Mouse (Mus musculus): Measurements from ENCODE around the gene Pvalb. TPM values are rescaled to one million over a fixed set of nuclear protein-coding genes. Genes with fewer than 3 reads are reported as not detected.

Gene Pvalb
- polyA plus RNA-seq, 1 experiment from 2014 or later, result not detected

GRCm38 (mm10) chr15:78179775-78180174 lies 26.4 kb downstream of the Pvalb start:
- ATAC-seq, result no peak
- Histone ChIP-seq H3K4me1 (replicated peaks; ENCODE audit: control insufficient read depth, insufficient read depth, low read length) (peaks cover 21% of the 10 kb centered on the region), H3K36me3 (ENCODE audit: control insufficient read depth, insufficient read depth) (no peaks in the 10 kb centered on the region), H3K4me3 (replicated peaks; ENCODE audit: low read length) (no peak overlapping the region), H3K9ac (replicated peaks; ENCODE audit: low read depth, low read length) (no peak overlapping the region), H3K4me2 (ENCODE audit: low read length) (no peak overlapping the region), H3K27ac (ENCODE audit: low read length) (no peak overlapping the region), H3K27me3 (replicated peaks; ENCODE audit: control insufficient read depth, insufficient read depth, low read length) (no peaks in the 10 kb centered on the region), H3K9me3 (ENCODE audit: control insufficient read depth, low read length) (no peaks in the 10 kb centered on the region)
- 72% methylated on average over 3 of the region's 3 CpGs for WGBS

- H3K36me3 ChIP-seq (ENCODE audit: control insufficient read depth, insufficient read depth), result no peaks in the 10 kb centered on the region
- H3K27ac ChIP-seq (ENCODE audit: low read length), result no peak overlapping the region
- H3K9ac ChIP-seq (replicated peaks; ENCODE audit: low read depth, low read length), result no peak overlapping the region
- no peaks in the 10 kb centered on the region for H3K9me3 ChIP-seq (ENCODE audit: control insufficient read depth, low read length)
- H3K4me1 ChIP-seq (replicated peaks; ENCODE audit: control insufficient read depth, insufficient read depth, low read length), result peaks cover 23% of the 10 kb centered on the region
- 3% methylated on average over 9 of the region's 9 CpGs for WGBS
- no peak overlapping the region for H3K4me2 ChIP-seq (ENCODE audit: low read length)
- ATAC-seq, result no peak
- H3K27me3 ChIP-seq (replicated peaks; ENCODE audit: control insufficient read depth, insufficient read depth, low read length), result no peaks in the 10 kb centered on the region
- no peak overlapping the region for H3K4me3 ChIP-seq (replicated peaks; ENCODE audit: low read length)
These were observed 27.8 kb downstream of the Pvalb start for GRCm38 (mm10) chr15:78178397-78178796.

DNA sequence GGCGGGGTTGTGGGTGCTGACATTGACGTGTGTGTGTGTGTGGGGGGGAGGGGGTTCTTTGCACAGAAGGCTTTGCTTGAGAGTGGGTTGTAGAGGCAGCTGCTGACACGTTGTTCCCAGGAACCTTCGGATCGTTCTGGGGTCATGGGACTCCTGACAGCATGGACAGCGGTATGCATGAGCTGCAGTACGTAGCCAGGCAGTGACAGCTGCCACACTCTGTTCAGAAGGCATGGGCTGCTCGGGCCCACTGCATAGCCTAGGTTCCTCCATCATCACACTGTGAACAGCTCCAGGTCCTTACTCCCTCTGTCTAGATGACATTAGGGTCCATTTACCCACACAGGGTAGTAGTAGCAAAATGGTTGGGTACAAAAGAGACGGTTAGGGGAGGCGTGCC lies 28.9 kb downstream of the Pvalb start:
- WGBS, result 67% methylated on average over 10 of the region's 10 CpGs
- no peak overlapping the region for H3K4me2 ChIP-seq (ENCODE audit: low read length)
- ATAC-seq, result no peak
- no peaks in the 10 kb centered on the region for H3K9me3 ChIP-seq (ENCODE audit: control insufficient read depth, low read length)
- H3K27ac ChIP-seq (ENCODE audit: low read length), result no peak overlapping the region
- H3K4me1 ChIP-seq (replicated peaks; ENCODE audit: control insufficient read depth, insufficient read depth, low read length), result peaks cover 30% of the 10 kb centered on the region
- no peak overlapping the region for H3K9ac ChIP-seq (replicated peaks; ENCODE audit: low read depth, low read length)
- no peak overlapping the region for H3K4me3 ChIP-seq (replicated peaks; ENCODE audit: low read length)
- no peaks in the 10 kb centered on the region for H3K27me3 ChIP-seq (replicated peaks; ENCODE audit: control insufficient read depth, insufficient read depth, low read length)
- H3K36me3 ChIP-seq (ENCODE audit: control insufficient read depth, insufficient read depth), result no peaks in the 10 kb centered on the region

GRCm38 (mm10) chr15:78174887-78175245 lies 31.3 kb downstream of the Pvalb start:
- Histone ChIP-seq H3K9me3 (ENCODE audit: control insufficient read depth, low read length) (no peaks in the 10 kb centered on the region), H3K4me2 (ENCODE audit: low read length) (peak overlapping the region; percentile 56), H3K4me3 (replicated peaks; ENCODE audit: low read length) (peak overlapping the region; percentile 48), H3K4me1 (replicated peaks; ENCODE audit: control insufficient read depth, insufficient read depth, low read length) (peaks cover 24% of the 10 kb centered on the region), H3K27ac (ENCODE audit: low read length) (peak overlapping the region; percentile 83; the same call in 1 of the 2 replicates), H3K9ac (replicated peaks; ENCODE audit: low read depth, low read length) (peak overlapping the region; percentile 65), H3K36me3 (ENCODE audit: control insufficient read depth, insufficient read depth) (no peaks in the 10 kb centered on the region), H3K27me3 (replicated peaks; ENCODE audit: control insufficient read depth, insufficient read depth, low read length) (no peaks in the 10 kb centered on the region)
- WGBS, result 73% methylated on average over 6 of the region's 6 CpGs
- no peak for ATAC-seq

DNA sequence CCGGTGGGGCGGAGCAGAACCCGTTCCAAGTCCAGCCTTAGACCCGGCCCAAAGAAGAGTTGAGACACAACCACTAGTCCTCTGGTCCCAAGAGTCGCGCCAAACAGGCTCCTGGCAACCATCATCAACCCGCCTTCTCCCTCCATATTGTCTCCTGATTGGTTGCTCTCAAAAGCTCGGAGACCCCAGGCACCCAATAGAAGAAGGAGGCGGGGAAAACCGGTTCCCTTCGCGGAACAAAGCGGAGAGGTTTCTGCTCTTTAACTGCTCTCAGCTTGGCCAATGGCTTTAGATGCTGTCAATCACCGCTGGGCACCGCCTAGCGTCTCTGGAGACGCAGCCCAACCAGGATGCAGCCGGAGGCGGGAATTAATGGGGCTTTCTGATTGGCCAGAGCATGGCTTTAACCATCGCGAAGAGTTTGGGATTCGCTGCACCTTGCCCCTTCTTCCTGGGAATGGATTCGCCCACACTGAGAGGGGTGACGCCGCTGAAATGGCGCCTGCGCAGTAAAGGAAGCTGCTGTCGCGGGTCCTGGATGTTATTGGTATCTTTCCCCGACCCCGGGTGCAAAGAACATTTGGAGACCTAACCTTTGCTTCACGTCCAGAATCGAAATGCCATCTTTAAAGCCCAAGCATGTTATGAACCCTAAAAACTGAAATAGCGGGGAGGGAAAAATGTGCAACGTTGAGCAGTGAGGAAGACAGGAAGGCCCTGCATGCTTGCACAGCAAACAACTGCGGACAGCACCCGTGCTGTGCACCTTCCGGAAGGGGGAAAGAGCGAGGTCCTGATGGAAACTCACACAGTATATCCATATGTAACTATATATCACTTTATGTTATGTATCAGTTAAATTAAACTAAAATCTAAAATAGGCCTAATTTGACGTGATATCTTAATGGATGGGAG lies 32.0 kb downstream of the Pvalb start, which contains the start of gene Ift27:
Gene Ift27 (minus strand): TSS at position 136 of the 915 bp plus-strand sequence.
- WGBS, result under 1% methylated on average over 40 of the region's 40 CpGs
- Histone ChIP-seq H3K9me3 (ENCODE audit: control insufficient read depth, low read length) (no peaks in the 10 kb centered on the region), H3K4me3 (replicated peaks; ENCODE audit: low read length) (peak within 1 kb of the TSS; percentile 71), H3K4me2 (ENCODE audit: low read length) (peak within 1 kb of the TSS; percentile 78), H3K9ac (replicated peaks; ENCODE audit: low read depth, low read length) (peak within 1 kb of the TSS; percentile 76), H3K27ac (ENCODE audit: low read length) (peak within 1 kb of the TSS; percentile 83), H3K27me3 (replicated peaks; ENCODE audit: control insufficient read depth, insufficient read depth, low read length) (no peaks in the 10 kb centered on the region), H3K36me3 (ENCODE audit: control insufficient read depth, insufficient read depth) (no peaks in the 10 kb centered on the region), H3K4me1 (replicated peaks; ENCODE audit: control insufficient read depth, insufficient read depth, low read length) (peaks cover 24% of the 10 kb centered on the region)
- peak; percentile 98 for ATAC-seq

- H3K27ac ChIP-seq (ENCODE audit: low read length), result no peak overlapping the region; the same call in 1 of the 2 replicates
- H3K36me3 ChIP-seq (ENCODE audit: control insufficient read depth, insufficient read depth), result no peaks in the 10 kb centered on the region
- H3K4me1 ChIP-seq (replicated peaks; ENCODE audit: control insufficient read depth, insufficient read depth, low read length), result peaks cover 24% of the 10 kb centered on the region
- H3K4me3 ChIP-seq (replicated peaks; ENCODE audit: low read length), result peak overlapping the region; percentile 71
- ATAC-seq, result no peak
- H3K9me3 ChIP-seq (ENCODE audit: control insufficient read depth, low read length), result no peaks in the 10 kb centered on the region
- H3K4me2 ChIP-seq (ENCODE audit: low read length), result peak overlapping the region; percentile 78
- WGBS, result 20% methylated on average over 26 of the region's 26 CpGs
- no peaks in the 10 kb centered on the region for H3K27me3 ChIP-seq (replicated peaks; ENCODE audit: control insufficient read depth, insufficient read depth, low read length)
- H3K9ac ChIP-seq (replicated peaks; ENCODE audit: low read depth, low read length), result peak overlapping the region; percentile 76
These were observed 33.0 kb downstream of the Pvalb start for GRCm38 (mm10) chr15:78172899-78173817.

GRCm38 (mm10) chr15:78172256-78172898 lies 33.8 kb downstream of the Pvalb start:
- whole genome bisulfite sequencing, result 63% methylated on average over 11 of the region's 11 CpGs
- Histone ChIP-seq H3K4me3 (replicated peaks; ENCODE audit: low read length) (no peak overlapping the region), H3K9me3 (ENCODE audit: control insufficient read depth, low read length) (no peaks in the 10 kb centered on the region), H3K36me3 (ENCODE audit: control insufficient read depth, insufficient read depth) (peaks cover 2% of the 10 kb centered on the region; the same call in 1 of the 2 replicates), H3K4me1 (replicated peaks; ENCODE audit: control insufficient read depth, insufficient read depth, low read length) (peaks cover 24% of the 10 kb centered on the region), H3K27me3 (replicated peaks; ENCODE audit: control insufficient read depth, insufficient read depth, low read length) (no peaks in the 10 kb centered on the region), H3K9ac (replicated peaks; ENCODE audit: low read depth, low read length) (no peak overlapping the region), H3K27ac (ENCODE audit: low read length) (no peak overlapping the region), H3K4me2 (ENCODE audit: low read length) (peak overlapping the region; percentile 78; the same call in 1 of the 2 replicates)
- ATAC-seq, result no peak

- Histone ChIP-seq H3K4me3 (replicated peaks; ENCODE audit: low read length) (no peak overlapping the region), H3K36me3 (ENCODE audit: control insufficient read depth, insufficient read depth) (peaks cover 4% of the 10 kb centered on the region; the same call in 1 of the 2 replicates), H3K27me3 (replicated peaks; ENCODE audit: control insufficient read depth, insufficient read depth, low read length) (no peaks in the 10 kb centered on the region), H3K27ac (ENCODE audit: low read length) (no peak overlapping the region), H3K9ac (replicated peaks; ENCODE audit: low read depth, low read length) (no peak overlapping the region), H3K4me1 (replicated peaks; ENCODE audit: control insufficient read depth, insufficient read depth, low read length) (peaks cover 24% of the 10 kb centered on the region), H3K9me3 (ENCODE audit: control insufficient read depth, low read length) (no peaks in the 10 kb centered on the region), H3K4me2 (ENCODE audit: low read length) (no peak overlapping the region)
- WGBS, result 88% methylated on average over 10 of the region's 10 CpGs
- ATAC-seq, result no peak
These were observed 34.5 kb downstream of the Pvalb start for GRCm38 (mm10) chr15:78171651-78172050.

Measured in forebrain, embryonic 16.5 days (tissue).